Mouse (Mus musculus): ENCODE data around the gene Muc3. TPM values are rescaled to one million over a fixed set of nuclear protein-coding genes. Genes with fewer than 3 reads are reported as not detected.
A peak's percentile ranks its signal among the peaks of the same experiment; 100 is the strongest.

The Muc3 gene
- total and polyA plus RNA-seq, 2 experiments from 2014 or later = not detected

- H3K4me2 ChIP-seq (ENCODE audit: low read depth, low read length) = no peak overlapping the region
- no peaks in the 10 kb centered on the region for H3K27me3 ChIP-seq (ENCODE audit: control insufficient read depth, insufficient read depth, low read length)
- WGBS = 56% methylated on average over 6 of the region's 6 CpGs
- peaks cover 1% of the 10 kb centered on the region; the same call in 1 of the 2 replicates for H3K9me3 ChIP-seq (replicated peaks; ENCODE audit: control insufficient read depth, low read length)
- H3K4me1 ChIP-seq (ENCODE audit: control insufficient read depth, insufficient read depth) = peaks cover 4% of the 10 kb centered on the region
- DNase-seq (ENCODE audit: low spot score) = no peak
- ATAC-seq (ENCODE audit: insufficient read depth, low read depth) = no peak
- TF ChIP-seq CTCF (IDR thresholded peaks at IDR 0.05; ENCODE audit: low read depth) (no peak), EP300 (IDR thresholded peaks at IDR 0.05; ENCODE audit: low read depth) (no peak)
- no peak overlapping the region for H3K4me3 ChIP-seq (ENCODE audit: low read depth, low read length)
- H3K36me3 ChIP-seq (replicated peaks; ENCODE audit: control insufficient read depth, insufficient read depth, low read length) = no peaks in the 10 kb centered on the region
- no peak overlapping the region for H3K27ac ChIP-seq (ENCODE audit: low read depth)
- no peak overlapping the region for H3K9ac ChIP-seq (replicated peaks; ENCODE audit: low read depth, low read length)
Measured at GRCm38 (mm10) chr5:137091560-137091959, 57.6 kb downstream of the Muc3 start.

DNA sequence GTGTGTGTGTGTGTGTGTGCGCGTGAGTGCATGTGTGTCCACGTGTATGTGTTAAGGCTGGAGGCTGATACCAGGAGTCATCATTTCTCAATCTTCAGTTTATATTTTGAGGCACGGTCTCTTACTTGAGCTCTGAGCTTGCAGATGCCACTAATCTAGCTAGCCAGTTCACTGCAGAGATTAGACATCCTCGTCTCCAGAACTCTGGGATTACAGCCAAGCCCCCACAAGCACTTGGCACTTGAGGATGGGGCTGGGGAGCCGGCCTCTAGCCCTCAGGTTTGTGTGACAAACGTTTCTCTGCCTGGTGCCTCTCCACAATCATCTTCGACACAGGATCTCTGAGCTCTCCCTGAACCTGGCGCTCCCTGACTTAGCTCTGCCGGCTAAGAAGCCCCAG lies 58.3 kb downstream of the Muc3 start:
- Histone ChIP-seq H3K9me3 (replicated peaks; ENCODE audit: control insufficient read depth, low read length) (no peaks in the 10 kb centered on the region), H3K4me1 (ENCODE audit: control insufficient read depth, insufficient read depth) (peaks cover 2% of the 10 kb centered on the region), H3K36me3 (replicated peaks; ENCODE audit: control insufficient read depth, insufficient read depth, low read length) (no peaks in the 10 kb centered on the region), H3K27me3 (ENCODE audit: control insufficient read depth, insufficient read depth, low read length) (no peaks in the 10 kb centered on the region), H3K4me3 (ENCODE audit: low read depth, low read length) (no peak overlapping the region), H3K9ac (replicated peaks; ENCODE audit: low read depth, low read length) (no peak overlapping the region), H3K27ac (ENCODE audit: low read depth) (no peak overlapping the region), H3K4me2 (ENCODE audit: low read depth, low read length) (no peak overlapping the region)
- DNase-seq (ENCODE audit: low spot score) = no peak
- TF ChIP-seq CTCF (IDR thresholded peaks at IDR 0.05; ENCODE audit: low read depth) = no peak
- TF ChIP-seq EP300 (IDR thresholded peaks at IDR 0.05; ENCODE audit: low read depth) = no peak
- WGBS = 52% methylated on average over 10 of the region's 10 CpGs
- ATAC-seq (ENCODE audit: insufficient read depth, low read depth) = no peak

- ATAC-seq (ENCODE audit: insufficient read depth, low read depth) = peak; percentile 52; the same call in 1 of the 2 replicates
Measured at GRCm38 (mm10) chr5:137087410-137087809, 61.7 kb downstream of the Muc3 start.

DNA sequence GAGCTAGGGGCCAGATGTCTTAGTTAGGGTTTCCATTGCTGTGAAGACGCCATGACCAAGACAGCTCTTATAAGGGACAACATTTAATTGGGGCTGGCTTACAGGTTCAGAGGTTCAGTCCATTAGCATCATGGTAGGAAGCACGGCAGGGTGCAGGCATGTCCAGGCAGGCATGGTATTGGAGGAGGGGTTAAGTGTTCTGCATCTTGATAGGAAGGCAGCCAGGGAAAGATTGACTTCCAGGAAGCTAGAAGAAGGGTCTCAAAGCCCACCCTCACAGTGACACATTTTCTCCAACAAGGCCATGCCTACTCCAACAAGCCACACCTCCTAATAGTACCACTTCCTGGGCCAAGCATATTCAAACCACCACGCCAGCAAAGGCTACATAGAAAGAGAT lies 63.4 kb downstream of the Muc3 start:
- no peak for DNase-seq (ENCODE audit: low spot score)
- Histone ChIP-seq H3K27me3 (ENCODE audit: control insufficient read depth, insufficient read depth, low read length) (no peaks in the 10 kb centered on the region), H3K4me1 (ENCODE audit: control insufficient read depth, insufficient read depth) (no peaks in the 10 kb centered on the region), H3K4me2 (ENCODE audit: low read depth, low read length) (no peak overlapping the region), H3K9ac (replicated peaks; ENCODE audit: low read depth, low read length) (no peak overlapping the region), H3K36me3 (replicated peaks; ENCODE audit: control insufficient read depth, insufficient read depth, low read length) (no peaks in the 10 kb centered on the region), H3K9me3 (replicated peaks; ENCODE audit: control insufficient read depth, low read length) (no peaks in the 10 kb centered on the region), H3K4me3 (ENCODE audit: low read depth, low read length) (no peak overlapping the region), H3K27ac (ENCODE audit: low read depth) (no peak overlapping the region)
- WGBS = 81% methylated on average over 3 of the region's 3 CpGs
- ATAC-seq (ENCODE audit: insufficient read depth, low read depth) = no peak
- TF ChIP-seq EP300 (IDR thresholded peaks at IDR 0.05; ENCODE audit: low read depth) (no peak), CTCF (IDR thresholded peaks at IDR 0.05; ENCODE audit: low read depth) (no peak)

More at GRCm38 (mm10) chr5:137087410-137087809, 61.7 kb downstream of the Muc3 start:
- Histone ChIP-seq H3K4me1 (ENCODE audit: control insufficient read depth, insufficient read depth) (no peaks in the 10 kb centered on the region), H3K4me3 (ENCODE audit: low read depth, low read length) (no peak overlapping the region), H3K27ac (ENCODE audit: low read depth) (no peak overlapping the region), H3K9ac (replicated peaks; ENCODE audit: low read depth, low read length) (no peak overlapping the region), H3K36me3 (replicated peaks; ENCODE audit: control insufficient read depth, insufficient read depth, low read length) (no peaks in the 10 kb centered on the region), H3K4me2 (ENCODE audit: low read depth, low read length) (no peak overlapping the region), H3K9me3 (replicated peaks; ENCODE audit: control insufficient read depth, low read length) (no peaks in the 10 kb centered on the region), H3K27me3 (ENCODE audit: control insufficient read depth, insufficient read depth, low read length) (no peaks in the 10 kb centered on the region)
- 53% methylated on average over 8 of the region's 8 CpGs for WGBS
- DNase-seq (ENCODE audit: low spot score) = peak; percentile 32
- TF ChIP-seq EP300 (IDR thresholded peaks at IDR 0.05; ENCODE audit: low read depth) (peak; percentile 62; the same call in 1 of the 2 replicates), CTCF (IDR thresholded peaks at IDR 0.05; ENCODE audit: low read depth) (no peak)

- WGBS = 61% methylated on average over 6 of the region's 6 CpGs
- TF ChIP-seq EP300 (IDR thresholded peaks at IDR 0.05; ENCODE audit: low read depth) = no peak
- TF ChIP-seq CTCF (IDR thresholded peaks at IDR 0.05; ENCODE audit: low read depth) = no peak
- no peaks in the 10 kb centered on the region for H3K9me3 ChIP-seq (replicated peaks; ENCODE audit: control insufficient read depth, low read length)
Measured at GRCm38 (mm10) chr5:137085021-137085420, 64.1 kb downstream of the Muc3 start.

More at GRCm38 (mm10) chr5:137085021-137085420, 64.1 kb downstream of the Muc3 start:
- Histone ChIP-seq H3K27ac (ENCODE audit: low read depth) (no peak overlapping the region), H3K4me3 (ENCODE audit: low read depth, low read length) (no peak overlapping the region), H3K27me3 (ENCODE audit: control insufficient read depth, insufficient read depth, low read length) (no peaks in the 10 kb centered on the region), H3K36me3 (replicated peaks; ENCODE audit: control insufficient read depth, insufficient read depth, low read length) (no peaks in the 10 kb centered on the region), H3K4me1 (ENCODE audit: control insufficient read depth, insufficient read depth) (no peaks in the 10 kb centered on the region), H3K4me2 (ENCODE audit: low read depth, low read length) (no peak overlapping the region), H3K9ac (replicated peaks; ENCODE audit: low read depth, low read length) (no peak overlapping the region)
- ATAC-seq (ENCODE audit: insufficient read depth, low read depth) = no peak
- DNase-seq (ENCODE audit: low spot score) = no peak

Other genes with a start within 250 kb of the Muc3 start
- gene Ift22, start 241.2 kb downstream of the Muc3 start, total RNA-seq (2014; rRNA removed; ENCODE audit: low replicate concordance) = 7.0 and 18.3 TPM in 2 replicates
- 23.3 and 27.2 TPM in 2 replicates for gene Ift22, start 241.2 kb downstream of the Muc3 start, polyA plus RNA-seq (2015; fragmentation: Nextera tagmentation; extraction: Ambion mirVana)
- 143 and 175 TPM in 2 replicates for gene Fis1, start 196.0 kb downstream of the Muc3 start, total RNA-seq (2014; rRNA removed; ENCODE audit: low replicate concordance)
- gene Fis1, start 196.0 kb downstream of the Muc3 start, polyA plus RNA-seq (2015; fragmentation: Nextera tagmentation; extraction: Ambion mirVana) = 245 and 249 TPM in 2 replicates
- 10.2 and 19.3 TPM in 2 replicates for gene Cldn15, start 182.7 kb downstream of the Muc3 start, total RNA-seq (2014; rRNA removed; ENCODE audit: low replicate concordance)
- gene Cldn15, start 182.7 kb downstream of the Muc3 start, polyA plus RNA-seq (2015; fragmentation: Nextera tagmentation; extraction: Ambion mirVana) = 7.9 and 9.1 TPM in 2 replicates
- gene Plod3, start 162.3 kb downstream of the Muc3 start, total RNA-seq (2014; rRNA removed; ENCODE audit: low replicate concordance) = 37.1 and 60.3 TPM in 2 replicates
- gene Plod3, start 162.3 kb downstream of the Muc3 start, polyA plus RNA-seq (2015; fragmentation: Nextera tagmentation; extraction: Ambion mirVana) = 21.7 and 24.5 TPM in 2 replicates
- gene Znhit1, start 161.3 kb downstream of the Muc3 start, total RNA-seq (2014; rRNA removed; ENCODE audit: low replicate concordance) = 39.7 and 45.6 TPM in 2 replicates
- 77.0 and 78.0 TPM in 2 replicates for gene Znhit1, start 161.3 kb downstream of the Muc3 start, polyA plus RNA-seq (2015; fragmentation: Nextera tagmentation; extraction: Ambion mirVana)
- not detected in 2 replicates for gene Vgf, start 122.9 kb downstream of the Muc3 start, total RNA-seq (2014; rRNA removed; ENCODE audit: low replicate concordance)
- 0.05 TPM in 1 of 2 replicates, not detected in the other for gene Vgf, start 122.9 kb downstream of the Muc3 start, polyA plus RNA-seq (2015; fragmentation: Nextera tagmentation; extraction: Ambion mirVana)
- gene Ap1s1, start 103.2 kb downstream of the Muc3 start, total RNA-seq (2014; rRNA removed; ENCODE audit: low replicate concordance) = 45.0 and 94.4 TPM in 2 replicates
- gene Ap1s1, start 103.2 kb downstream of the Muc3 start, polyA plus RNA-seq (2015; fragmentation: Nextera tagmentation; extraction: Ambion mirVana) = 93.0 and 96.5 TPM in 2 replicates
- gene Serpine1, start 77.1 kb downstream of the Muc3 start, total RNA-seq (2014; rRNA removed; ENCODE audit: low replicate concordance) = 19.1 and 26.4 TPM in 2 replicates
- 0.93 and 1.2 TPM in 2 replicates for gene Serpine1, start 77.1 kb downstream of the Muc3 start, polyA plus RNA-seq (2015; fragmentation: Nextera tagmentation; extraction: Ambion mirVana)
- 15.1 and 20.3 TPM in 2 replicates for gene Trim56, start 33.1 kb downstream of the Muc3 start, total RNA-seq (2014; rRNA removed; ENCODE audit: low replicate concordance)
- 4.7 and 4.9 TPM in 2 replicates for gene Trim56, start 33.1 kb downstream of the Muc3 start, polyA plus RNA-seq (2015; fragmentation: Nextera tagmentation; extraction: Ambion mirVana)
- 0.34 TPM in 1 of 2 replicates, not detected in the other for gene Muc3a, start 63.1 kb upstream of the Muc3 start, total RNA-seq (2014; rRNA removed; ENCODE audit: low replicate concordance)
- gene Muc3a, start 63.1 kb upstream of the Muc3 start, polyA plus RNA-seq (2015; fragmentation: Nextera tagmentation; extraction: Ambion mirVana) = not detected in 2 replicates
- 5.3 and 5.9 TPM in 2 replicates for gene Ache, start 138.2 kb upstream of the Muc3 start, total RNA-seq (2014; rRNA removed; ENCODE audit: low replicate concordance)
- 2.3 and 2.8 TPM in 2 replicates for gene Ache, start 138.2 kb upstream of the Muc3 start, polyA plus RNA-seq (2015; fragmentation: Nextera tagmentation; extraction: Ambion mirVana)
- gene Ufsp1, start 145.3 kb upstream of the Muc3 start, total RNA-seq (2014; rRNA removed; ENCODE audit: low replicate concordance) = 4.1 and 5.6 TPM in 2 replicates
- 11.5 and 11.9 TPM in 2 replicates for gene Ufsp1, start 145.3 kb upstream of the Muc3 start, polyA plus RNA-seq (2015; fragmentation: Nextera tagmentation; extraction: Ambion mirVana)
- 77.2 and 139 TPM in 2 replicates for gene Srrt, start 158.4 kb upstream of the Muc3 start, total RNA-seq (2014; rRNA removed; ENCODE audit: low replicate concordance)
- gene Srrt, start 158.4 kb upstream of the Muc3 start, polyA plus RNA-seq (2015; fragmentation: Nextera tagmentation; extraction: Ambion mirVana) = 34.9 and 38.0 TPM in 2 replicates
- gene Trip6, start 165.1 kb upstream of the Muc3 start, total RNA-seq (2014; rRNA removed; ENCODE audit: low replicate concordance) = 44.8 and 46.8 TPM in 2 replicates
- gene Trip6, start 165.1 kb upstream of the Muc3 start, polyA plus RNA-seq (2015; fragmentation: Nextera tagmentation; extraction: Ambion mirVana) = 22.9 and 28.6 TPM in 2 replicates
- gene Slc12a9, start 184.3 kb upstream of the Muc3 start, total RNA-seq (2014; rRNA removed; ENCODE audit: low replicate concordance) = 7.3 and 14.8 TPM in 2 replicates
- 4.0 and 4.5 TPM in 2 replicates for gene Slc12a9, start 184.3 kb upstream of the Muc3 start, polyA plus RNA-seq (2015; fragmentation: Nextera tagmentation; extraction: Ambion mirVana)
- gene Ephb4, start 200.8 kb upstream of the Muc3 start, total RNA-seq (2014; rRNA removed; ENCODE audit: low replicate concordance) = 99.2 and 113 TPM in 2 replicates
- 20.4 and 23.1 TPM in 2 replicates for gene Ephb4, start 200.8 kb upstream of the Muc3 start, polyA plus RNA-seq (2015; fragmentation: Nextera tagmentation; extraction: Ambion mirVana)